Mouse (Mus musculus) CH12F3 (cell line): ENCODE data around the gene Fam185a.

Source experiments
- in situ Hi-C: fragments of 300-500 bp; cut with MboI; formaldehyde crosslinking; loops from 2 replicates; pipeline ENCODE4 v1.14.3; 2020; ENCODE audit warnings: low sequenced_read_pairs

Fam185a gene

GRCm38 (mm10) chr5:21420609-21421008, 4.1 kb upstream of the Fam185a start:
- in situ Hi-C loops: no loop called here

DNA sequence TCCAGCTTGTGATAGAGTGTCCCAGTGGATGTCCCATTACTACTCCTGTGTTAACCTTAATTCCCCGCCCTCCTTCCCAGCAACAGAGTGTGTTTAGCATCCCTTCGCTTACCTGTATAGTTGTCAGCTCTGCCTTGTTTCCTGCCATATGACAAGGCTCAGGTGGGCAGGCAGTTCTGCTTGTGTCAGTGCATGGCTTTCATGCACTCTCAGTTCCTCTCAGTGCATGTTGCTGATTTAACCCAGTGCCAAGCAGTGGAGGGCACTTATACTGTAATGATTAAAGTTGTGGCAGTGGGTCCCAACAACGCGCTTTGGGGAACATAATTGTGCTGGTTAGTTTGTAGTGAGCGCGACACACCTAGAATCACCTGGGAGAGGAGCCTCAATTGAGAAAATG, 1.9 kb downstream of the Fam185a start:
- in situ Hi-C loops: no loop called here

DNA sequence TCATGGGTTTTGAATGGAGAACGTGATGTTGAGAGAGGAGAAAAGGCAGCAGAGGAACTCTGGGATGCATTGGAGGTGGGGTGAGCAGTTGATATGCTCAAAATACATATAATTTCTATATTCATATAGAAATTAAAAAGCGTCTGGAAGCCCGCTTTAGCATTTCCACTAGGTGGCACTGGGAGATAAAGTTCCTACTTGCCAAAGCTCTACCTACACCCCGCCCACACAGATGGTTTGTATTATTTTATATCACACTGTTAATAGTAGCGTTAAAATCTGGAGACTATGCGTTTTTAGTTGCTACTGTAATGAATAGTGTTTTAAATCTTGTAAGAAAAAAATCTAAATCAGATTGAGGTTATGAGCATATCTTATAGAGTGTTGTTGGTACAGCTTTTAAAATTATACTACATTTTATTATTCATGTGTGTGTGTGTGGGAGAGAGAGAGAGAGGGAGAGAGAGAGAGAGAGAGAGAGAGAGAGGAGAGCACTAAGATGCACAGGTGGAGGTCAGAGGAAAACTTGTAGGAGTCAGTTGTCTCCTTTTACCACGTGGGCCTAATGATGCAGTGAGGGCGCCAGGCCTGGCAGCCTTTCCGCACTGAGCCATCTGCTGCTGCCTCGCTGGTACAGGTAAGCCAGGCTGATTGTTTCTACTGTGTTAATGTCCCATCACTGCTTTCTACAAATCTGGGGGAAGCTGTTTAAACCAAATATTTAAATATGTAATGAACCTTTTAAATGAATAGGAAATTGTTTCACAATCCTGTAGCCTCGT, 9.6 kb downstream of the Fam185a start:
- in situ Hi-C loops: no loop called here

DNA sequence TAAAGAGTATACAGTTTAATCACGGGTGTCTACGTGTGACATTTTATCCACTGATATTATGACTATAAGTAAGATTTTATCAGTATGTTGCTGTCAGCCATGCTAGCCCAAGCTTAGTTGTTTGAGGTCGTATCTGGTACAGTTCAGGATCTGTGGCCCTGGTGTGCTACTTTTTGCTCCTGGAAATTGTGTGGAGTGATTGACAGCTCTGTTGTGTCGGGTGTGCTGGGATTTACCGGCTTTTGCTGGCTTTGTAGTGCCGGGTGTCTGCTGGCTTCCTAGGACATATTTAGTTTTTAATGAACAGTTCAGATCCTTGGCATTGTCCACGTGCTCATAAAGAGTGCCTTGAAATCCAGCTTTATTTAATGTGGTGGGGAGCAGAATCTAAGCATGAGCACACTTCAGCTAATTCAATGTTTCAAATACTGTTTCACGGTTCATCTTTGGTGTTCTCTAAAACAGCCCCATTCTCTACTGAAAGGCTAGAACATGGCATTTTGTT, 11.8 kb downstream of the Fam185a start:
- in situ Hi-C loops: no loop called here

DNA sequence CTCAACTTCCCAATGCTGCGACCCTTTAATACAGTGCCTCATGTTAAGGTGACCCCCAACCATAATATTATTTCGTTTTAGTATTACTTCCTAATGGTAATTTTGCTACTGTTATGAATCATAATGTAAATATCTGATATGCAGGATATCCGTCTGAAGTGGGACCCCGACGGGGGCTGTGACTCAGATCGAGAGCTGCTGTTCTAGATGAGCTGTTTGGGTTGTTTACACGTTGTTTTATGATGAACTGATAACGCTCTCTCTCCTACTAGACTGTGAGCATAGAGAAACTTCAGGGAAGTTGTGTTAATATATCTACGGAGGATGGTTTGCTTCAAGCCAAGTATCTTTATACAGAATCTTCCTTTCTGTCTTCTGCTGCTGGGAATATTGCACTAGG, 13.7 kb downstream of the Fam185a start:
- in situ Hi-C loops: no loop called here

DNA sequence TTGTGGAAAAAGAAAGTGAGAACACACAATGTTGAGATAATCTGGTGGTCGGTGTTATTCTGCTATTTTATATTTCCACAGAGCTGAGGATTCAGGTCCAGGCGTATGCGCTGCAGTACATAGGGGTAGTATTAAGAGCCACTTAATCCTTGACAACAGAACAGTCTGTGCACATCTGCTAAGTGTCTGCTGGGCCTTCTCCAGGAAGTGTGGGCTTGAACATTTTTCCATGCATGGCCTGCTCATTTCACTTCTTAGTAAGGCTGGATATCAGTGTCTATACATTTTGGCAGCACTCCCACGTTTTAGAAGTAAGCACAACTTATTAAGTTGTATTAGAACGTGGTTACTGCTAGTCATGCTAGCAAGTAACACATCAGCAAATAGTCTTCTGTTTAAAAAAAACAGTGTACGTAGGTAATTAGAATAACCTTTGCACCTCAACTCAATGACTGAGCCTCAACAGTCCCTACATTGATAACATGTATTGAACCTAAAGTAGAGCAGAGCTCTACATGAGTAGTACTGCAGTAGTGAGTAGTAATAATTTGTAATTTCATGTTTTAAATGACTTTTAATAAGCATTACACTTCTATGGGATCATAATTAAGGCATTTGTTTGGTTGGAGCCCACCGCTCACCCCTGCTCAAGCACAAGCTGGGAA, 14.8 kb downstream of the Fam185a start:
- in situ Hi-C loops: loop anchor here (10.0 kb wide), 1 partner anchor 145 kb away; no protein-coding TSS in a partner anchor

GRCm38 (mm10) chr5:21440833-21441530, 16.2 kb downstream of the Fam185a start:
- in situ Hi-C loops: loop anchor here (10.0 kb wide), 1 partner anchor 144 kb away; no protein-coding TSS in a partner anchor

GRCm38 (mm10) chr5:21467387-21467786, 42.6 kb downstream of the Fam185a start:
- in situ Hi-C loops: no loop called here

DNA sequence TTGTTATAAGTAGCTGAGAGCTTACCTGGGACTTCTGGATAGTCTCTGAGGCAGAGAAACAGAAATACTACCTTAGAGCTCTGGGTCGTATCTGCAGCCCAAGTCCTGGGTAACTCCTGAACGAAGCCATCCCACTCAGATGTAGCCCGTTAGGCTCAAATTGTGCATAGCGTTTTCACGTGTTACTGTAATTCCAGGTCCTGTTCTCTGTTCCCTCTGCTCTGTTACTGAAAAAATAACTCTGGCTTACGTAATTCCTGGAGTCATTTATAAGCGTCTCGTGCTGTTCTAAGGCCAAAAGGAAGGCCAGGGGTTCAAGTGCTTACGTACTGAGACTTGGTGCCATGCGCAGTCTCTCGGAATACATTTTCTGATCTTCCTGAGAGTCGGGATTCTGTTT, 43.3 kb downstream of the Fam185a start:
- in situ Hi-C loops: no loop called here

- in situ Hi-C loops: no loop called here
These were observed 53.7 kb downstream of the Fam185a start for GRCm38 (mm10) chr5:21478428-21478827.

DNA sequence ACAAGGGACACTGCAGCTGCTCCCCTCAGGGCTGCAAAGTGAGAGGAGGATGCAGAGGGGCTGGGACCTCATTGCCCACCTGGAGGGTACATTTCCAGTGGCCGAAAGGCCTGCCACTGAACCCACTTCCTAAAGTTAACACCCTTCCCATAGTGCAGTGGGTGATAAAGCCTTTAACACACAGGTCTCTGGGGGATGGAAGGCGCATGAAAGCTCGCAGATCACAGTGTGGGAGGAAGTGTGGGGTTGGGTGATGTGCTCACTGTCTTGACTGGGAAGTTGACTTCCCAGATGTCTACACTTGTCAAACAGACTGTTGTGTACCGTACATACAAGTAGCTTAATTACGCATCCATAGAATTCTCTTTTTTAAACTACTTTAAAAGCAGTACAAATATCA, 55.0 kb downstream of the Fam185a start:
- in situ Hi-C loops: no loop called here

- in situ Hi-C loops: no loop called here
These were observed 56.8 kb downstream of the Fam185a start for GRCm38 (mm10) chr5:21481521-21481920.

DNA sequence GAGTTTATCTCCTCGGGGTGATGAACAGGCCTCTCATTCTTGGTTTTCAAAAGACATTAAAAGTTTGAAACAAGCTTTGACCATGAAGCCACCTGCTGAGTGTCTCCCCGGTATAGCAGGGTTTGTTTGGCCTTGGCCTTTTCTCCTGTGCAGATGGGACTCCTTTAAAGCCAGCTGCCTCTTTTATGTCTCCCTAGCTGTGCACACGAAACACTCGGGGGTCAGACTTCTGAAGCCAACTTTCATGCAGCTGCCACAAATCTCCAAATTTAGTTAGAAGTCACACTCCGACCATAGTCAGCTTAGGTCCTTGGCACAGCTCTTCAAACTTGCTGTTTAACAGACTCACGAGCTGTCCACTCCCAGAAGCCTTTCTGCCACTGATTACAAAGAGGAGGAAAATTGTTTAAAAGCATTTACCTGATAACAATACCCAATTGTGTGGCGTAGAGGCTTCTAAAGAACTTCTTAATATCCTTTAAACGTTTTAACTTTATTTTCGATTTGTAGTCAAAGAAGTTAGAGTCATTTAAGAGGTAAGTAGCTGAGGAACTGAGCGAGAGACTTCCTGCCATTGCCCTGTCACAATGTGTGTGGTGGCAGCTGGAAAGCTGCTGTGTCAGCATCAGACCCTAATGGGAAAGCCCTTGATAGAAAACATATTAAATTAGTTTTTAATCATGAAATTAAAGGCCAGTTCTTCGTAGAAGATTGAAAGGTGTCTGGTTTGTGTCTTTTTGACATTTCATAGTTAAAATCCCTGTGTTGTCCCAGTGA, 57.9 kb downstream of the Fam185a start:
- in situ Hi-C loops: no loop called here

DNA sequence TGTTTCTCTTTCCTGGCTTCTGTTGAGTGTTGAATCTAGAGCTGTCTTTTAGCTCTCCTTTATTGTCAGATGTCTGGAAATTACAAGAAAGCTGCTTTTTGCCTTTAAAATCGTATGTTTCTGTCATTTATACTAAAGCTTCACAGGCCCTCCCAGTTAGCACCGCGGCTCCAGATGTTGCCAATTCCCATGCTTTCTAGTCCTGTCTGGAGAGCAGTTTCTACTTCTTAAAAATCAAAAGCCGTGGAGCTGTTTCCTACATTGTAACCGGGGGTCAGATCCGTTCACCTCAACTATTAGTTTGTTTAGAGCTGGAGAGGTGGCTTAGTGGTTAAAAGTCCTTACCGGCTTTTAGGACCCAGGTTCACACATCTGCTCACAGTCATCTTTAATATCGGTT, 58.5 kb downstream of the Fam185a start:
- in situ Hi-C loops: no loop called here

DNA sequence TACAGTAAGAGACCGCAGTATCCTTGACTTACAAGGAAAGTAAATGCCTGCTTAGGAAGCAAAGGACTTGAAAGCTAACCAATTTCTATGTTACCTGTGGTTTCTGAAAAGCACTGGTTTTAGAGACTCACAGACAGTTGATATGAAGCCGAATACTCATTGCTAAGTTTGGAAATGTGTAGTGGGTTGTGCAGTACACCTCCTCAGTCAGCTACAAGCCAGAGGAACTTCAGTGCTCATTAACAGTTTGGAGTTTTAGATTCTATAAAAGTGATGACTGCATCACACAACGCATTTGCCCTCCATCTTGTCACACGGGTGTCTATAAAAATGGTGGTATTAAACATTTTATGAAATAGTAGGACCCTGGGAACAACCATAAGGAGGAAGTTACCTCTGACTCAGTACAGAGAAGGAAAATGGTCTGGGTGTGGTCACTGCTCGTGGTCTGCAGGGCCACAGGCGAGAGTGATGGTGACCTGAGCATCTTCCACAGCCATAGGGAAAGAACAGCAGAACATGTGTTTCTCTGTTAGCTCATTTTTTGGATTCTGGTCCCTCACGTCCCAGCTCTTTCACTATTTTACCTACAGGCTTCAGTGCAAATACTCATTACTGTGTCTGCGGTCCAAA, 60.6 kb downstream of the Fam185a start:
- in situ Hi-C loops: no loop called here

GRCm38 (mm10) chr5:21486798-21487197, 62.0 kb downstream of the Fam185a start:
- in situ Hi-C loops: no loop called here

DNA sequence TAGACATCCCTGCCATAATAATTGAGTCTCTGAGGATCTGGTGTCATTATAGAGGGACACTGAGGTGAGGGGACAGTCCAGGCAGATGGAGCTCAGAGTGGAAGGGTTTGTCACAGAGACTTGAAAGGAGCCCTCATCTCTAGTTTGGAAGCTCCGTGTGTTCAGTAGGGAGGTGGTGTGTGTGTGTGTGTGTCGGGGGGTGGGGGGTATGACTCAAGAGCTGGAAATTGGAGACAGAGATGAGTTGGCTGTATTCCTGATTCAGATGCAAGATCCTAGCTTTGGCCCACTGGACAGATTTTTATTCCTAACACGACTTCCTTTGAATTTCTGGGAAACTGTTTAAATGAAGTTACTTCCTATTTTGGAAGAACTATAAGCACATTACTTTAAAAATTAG, 62.5 kb downstream of the Fam185a start:
- in situ Hi-C loops: no loop called here

DNA sequence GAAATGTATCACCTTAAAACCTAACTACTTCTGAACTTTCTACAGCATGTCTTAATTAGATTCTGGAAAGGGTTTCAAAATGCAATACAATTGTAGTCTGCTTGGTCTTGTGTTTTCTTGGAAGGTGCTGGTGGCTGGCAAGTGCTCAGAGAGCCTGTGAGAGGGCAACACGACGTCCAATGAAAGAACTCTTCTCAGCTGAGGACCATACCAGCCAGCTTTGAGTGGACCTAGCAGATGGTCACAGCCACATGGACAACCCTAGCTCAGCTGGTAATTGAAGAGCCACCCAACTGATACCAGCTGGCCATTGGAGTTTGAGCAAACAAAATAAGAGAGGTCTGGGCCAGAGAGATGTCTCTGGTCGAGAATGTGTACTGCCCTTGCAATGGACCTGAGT, 63.0 kb downstream of the Fam185a start:
- in situ Hi-C loops: no loop called here

DNA sequence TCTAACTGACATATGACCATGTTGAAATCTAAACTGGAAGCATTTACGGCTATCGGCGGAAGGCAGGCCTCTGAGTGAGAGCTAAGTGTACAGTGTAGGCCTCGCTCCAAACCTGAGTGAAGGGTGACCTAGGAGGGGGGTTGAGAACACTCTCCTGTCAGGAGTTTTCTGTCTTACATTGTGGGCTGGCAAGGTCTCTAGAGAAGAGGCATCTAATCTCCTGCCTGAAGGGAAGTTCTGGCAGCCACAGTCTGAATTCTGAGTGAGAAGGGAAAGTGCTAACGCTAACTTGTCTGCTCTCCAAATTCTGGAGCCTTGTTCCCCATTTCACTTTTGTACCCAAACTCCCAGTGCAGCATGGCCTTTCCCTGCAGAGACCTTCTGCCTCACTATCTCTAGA, 63.7 kb downstream of the Fam185a start:
- in situ Hi-C loops: no loop called here

- in situ Hi-C loops: no loop called here
These were observed 64.4 kb downstream of the Fam185a start for GRCm38 (mm10) chr5:21489135-21489534.
